Mouse (Mus musculus) thymus, adult 2 months (tissue): ENCODE measurements around the gene Nme2.

ENCODE experiments used
- CTCF ChIP-seq: fragments of 200-500 bp; IDR thresholded peaks from 2 replicates; pipeline ENCODE4 v1.5.1; 2012; ENCODE audit warnings: mild to moderate bottlenecking, control low read depth, low read length, moderate library complexity, borderline replicate concordance; ENCODE audit not compliant: control insufficient read depth, poor library complexity, insufficient read depth; ENCODE audit errors: extremely low read depth
- POLR2A ChIP-seq: fragments of 200-500 bp; IDR thresholded peaks from 2 replicates; pipeline ENCODE4 v1.6.1; 2012; ENCODE audit warnings: mild to moderate bottlenecking, low read length, control low read depth, moderate library complexity; ENCODE audit not compliant: control insufficient read depth, poor library complexity, insufficient read depth; ENCODE audit errors: extremely low read depth

- TF ChIP-seq CTCF (no peak), POLR2A (no peak)
Observed at GRCm38 (mm10) chr11:93911603-93912002, 44.5 kb downstream of the Nme2 start.
